Mouse (Mus musculus): ENCODE data around the gene Mtx1.
"Not testable (repeated sequence)": the region's sequence is repeated elsewhere in the genome, so short reads cannot be mapped to it uniquely, and the experiment has no call there.

The Mtx1 gene

GRCm38 (mm10) chr3:89242331-89242895 is 15.5 kb upstream of the Mtx1 start:
- peak; percentile 68 to 76 for DNase-seq (ENCODE audit: low spot score in 2 of 2)

- DNase-seq (ENCODE audit: low spot score in 2 of 2), result no peak
Observed at GRCm38 (mm10) chr3:89238494-89238893, 11.6 kb upstream of the Mtx1 start.

GRCm38 (mm10) chr3:89237682-89238081 is 10.8 kb upstream of the Mtx1 start:
- no peak for DNase-seq (ENCODE audit: low spot score in 2 of 2)

GRCm38 (mm10) chr3:89236516-89236915 is 9.6 kb upstream of the Mtx1 start:
- DNase-seq (ENCODE audit: low spot score in 2 of 2), result no peak

GRCm38 (mm10) chr3:89233562-89234110 is 6.7 kb upstream of the Mtx1 start:
- DNase-seq (ENCODE audit: low spot score in 2 of 2), result peak; percentile 68

GRCm38 (mm10) chr3:89232614-89233013 is 5.7 kb upstream of the Mtx1 start:
- no peak for DNase-seq (ENCODE audit: low spot score in 2 of 2)

- no peak for DNase-seq (ENCODE audit: low spot score in 2 of 2)
Observed at GRCm38 (mm10) chr3:89231772-89232275, 4.9 kb upstream of the Mtx1 start.

GRCm38 (mm10) chr3:89231345-89231744 is 4.5 kb upstream of the Mtx1 start:
- no peak for DNase-seq (ENCODE audit: low spot score in 2 of 2)

- no peak for DNase-seq (ENCODE audit: low spot score in 2 of 2)
Observed at GRCm38 (mm10) chr3:89230561-89230960, 3.7 kb upstream of the Mtx1 start.

- DNase-seq (ENCODE audit: low spot score in 2 of 2), result no peak
Observed at GRCm38 (mm10) chr3:89229276-89229675, 2.4 kb upstream of the Mtx1 start.

GRCm38 (mm10) chr3:89228836-89229235 is 1.9 kb upstream of the Mtx1 start, which contains the start of gene Muc1:
Gene Muc1, plus strand, starts transcription at chr3:89229057.
- DNase-seq (ENCODE audit: low spot score in 2 of 2), result no peak

GRCm38 (mm10) chr3:89228180-89228549 is 1.3 kb upstream of the Mtx1 start:
- DNase-seq (ENCODE audit: low spot score in 2 of 2), result peak; percentile 82 to 85

GRCm38 (mm10) chr3:89227307-89228179 is 655 bp upstream of the Mtx1 start:
- peak in 1 of 2 experiments; percentile 53 for DNase-seq (ENCODE audit: low spot score in 2 of 2)

GRCm38 (mm10) chr3:89226361-89226760 is 527 bp downstream of the Mtx1 start:
- DNase-seq (ENCODE audit: low spot score in 2 of 2), result no peak

GRCm38 (mm10) chr3:89225918-89226317 is 970 bp downstream of the Mtx1 start:
- no peak for DNase-seq (ENCODE audit: low spot score in 2 of 2)

GRCm38 (mm10) chr3:89225321-89225815 is 1.5 kb downstream of the Mtx1 start:
- DNase-seq (ENCODE audit: low spot score in 2 of 2), result no peak

GRCm38 (mm10) chr3:89224796-89225195 is 2.1 kb downstream of the Mtx1 start:
- DNase-seq (ENCODE audit: low spot score in 2 of 2), result no peak

GRCm38 (mm10) chr3:89221167-89221566 is 5.7 kb downstream of the Mtx1 start:
- DNase-seq (ENCODE audit: low spot score in 2 of 2), result no peak

GRCm38 (mm10) chr3:89219546-89219945 is 7.3 kb downstream of the Mtx1 start:
- DNase-seq (ENCODE audit: low spot score in 2 of 2), result no peak

GRCm38 (mm10) chr3:89218271-89218670 is 8.6 kb downstream of the Mtx1 start:
- no peak for DNase-seq (ENCODE audit: low spot score in 2 of 2)

GRCm38 (mm10) chr3:89216407-89216806 is 10.5 kb downstream of the Mtx1 start:
- not testable (repeated sequence) for DNase-seq (ENCODE audit: low spot score in 2 of 2)

- peak; percentile 71 to 74 for DNase-seq (ENCODE audit: low spot score in 2 of 2)
Observed at GRCm38 (mm10) chr3:89215853-89216252, 11.0 kb downstream of the Mtx1 start.
